In genomic region chr11:119040600-119041324, GRCm38 (mm10) we compare ENCODE assay signal across 8 mouse cellular contexts. TPM values are rescaled to one million over a fixed set of nuclear protein-coding genes. Genes with fewer than 3 reads are reported as not detected.
DNase-seq lines count a peak whose midpoint lies in the region; ATAC-seq and TF ChIP-seq lines count a peak whose summit lies in the region.

Gene Cbx8 (minus strand): TSS chr11:119040969.

- intact Hi-C loops in heart, postnatal 25 days (cut with DNase I) = no loop called here

- peaks cover 37% of the 10 kb centered on the region for H3K4me1 ChIP-seq in forebrain, embryonic 14.5 days (ENCODE audit: control insufficient read depth, insufficient read depth, low read length)
- peaks cover 14% of the 10 kb centered on the region for H3K4me1 ChIP-seq in lung, adult 2 months (ENCODE audit: control insufficient read depth, insufficient read depth, low read length)

- peak; percentile 100 for DNase-seq in ES-CJ7 (ENCODE audit: low read depth, low spot score)
- DNase-seq in cerebellum, adult 11 months = peak; percentile 100
- DNase-seq in forebrain, embryonic 14.5 days (ENCODE audit: low spot score) = peak; percentile 100
- DNase-seq in heart, postnatal 25 days (ENCODE audit: low spot score) = peak; percentile 99
- DNase-seq in layer of hippocampus, adult 18-20 months (ENCODE audit: low spot score in 2 of 2) = peak; percentile 99
- DNase-seq in lung, adult 2 months = peak; percentile 99
- DNase-seq in thymus, adult 18-20 months = peak; percentile 99

- TF ChIP-seq CTCF in lung, adult 2 months (IDR thresholded peaks at IDR 0.05; ENCODE audit: insufficient read depth, low read length) = no peak

- peak within 1 kb of the TSS; percentile 94 for H3K4me2 ChIP-seq in forebrain, embryonic 14.5 days (ENCODE audit: low read length)

- peak; percentile 91 for ATAC-seq in forebrain, embryonic 14.5 days
- ATAC-seq in neutrophil, adult 5-6 weeks (ENCODE audit: extremely low read depth, insufficient number of reproducible peaks, low FRiP score, poor library complexity, severe bottlenecking) = peak; percentile 93

- peak within 1 kb of the TSS; percentile 73 for H3K4me3 ChIP-seq in forebrain, embryonic 14.5 days (ENCODE audit: low read depth, low read length)
- H3K4me3 ChIP-seq in lung, adult 2 months (replicated peaks; ENCODE audit: extremely low read depth, low read depth, low read length) = peak within 1 kb of the TSS; percentile 74

- H3K27ac ChIP-seq in forebrain, embryonic 14.5 days (ENCODE audit: low read depth, low read length) = peak within 1 kb of the TSS; percentile 91

- TF ChIP-seq POLR2A in lung, adult 2 months (IDR thresholded peaks at IDR 0.05; ENCODE audit: borderline replicate concordance, extremely low read depth, low read depth, low read length) = peak; percentile 94; the same call in 1 of the 2 replicates

- H3K36me3 ChIP-seq in forebrain, embryonic 14.5 days (ENCODE audit: control insufficient read depth, insufficient read depth, low read length) = peaks cover 8% of the 10 kb centered on the region

- H3K27me3 ChIP-seq in forebrain, embryonic 14.5 days (replicated peaks; ENCODE audit: control insufficient read depth, insufficient read depth, low read length) = peaks cover 67% of the 10 kb centered on the region

- WGBS in forebrain, embryonic 14.5 days = under 1% methylated on average over 43 of the region's 63 CpGs
- WGBS in lung, adult 2 months = under 1% methylated on average over 62 of the region's 63 CpGs

- peak within 1 kb of the TSS; percentile 86 for H3K9ac ChIP-seq in forebrain, embryonic 14.5 days (ENCODE audit: low read length)

- H3K9me3 ChIP-seq in forebrain, embryonic 14.5 days (replicated peaks; ENCODE audit: control insufficient read depth, low read length) = no peaks in the 10 kb centered on the region

RNA-seq across cellular contexts. Expression of gene Cbx8, which starts in this region (rescaled TPM):
- 12.8 and 15.0 TPM in 2 replicates for polyA plus RNA-seq in forebrain, embryonic 14.5 days (2014; fragmentation: Nextera tagmentation; extraction: Ambion mirVana)
- total RNA-seq in heart, postnatal 25 days (2021) = 1 to 10 TPM; 4.4 to 7.6 TPM
- total RNA-seq in layer of hippocampus, adult 18-20 months (2021) = 10 to 100 TPM in 1 of 2 experiments, 1 to 10 TPM in 1; 8.7 to 10.9 TPM
- polyA plus RNA-seq in lung, adult 2 months (2012; rRNA removed) = 3.8 and 3.9 TPM in 2 replicates
- 2.2 and 4.8 TPM in 2 replicates for total RNA-seq in neutrophil, adult 5-6 weeks (2017)

Comparison
In these comparisons a context has a peak if more than half of its experiments do, and no peak if none do; other contexts are left out.
1. Peak in every context shown above with its lines: DNase-seq, ATAC-seq, H3K4me3 ChIP-seq and H3K27ac ChIP-seq.